Mouse (Mus musculus) E14TG2a.4 (cell line): ENCODE results near the gene Cct4.

ENCODE experiments used
- H3K27me3 ChIP-seq: 2 replicates; pipeline ENCODE4 v1.6.1; 2014; ENCODE audit warnings: low read length, control low read depth; ENCODE audit not compliant: insufficient read depth
- H3K36me3 ChIP-seq: 2 replicates; pipeline ENCODE4 v1.6.1; 2014; ENCODE audit warnings: low read length, control low read depth; ENCODE audit not compliant: insufficient read depth
- H3K4me1 ChIP-seq: replicated peaks from 2 replicates; pipeline ENCODE4 v1.6.1; 2014; ENCODE audit warnings: low read depth, low read length, control low read depth
- H3K4me3 ChIP-seq: replicated peaks from 2 replicates; pipeline ENCODE4 v1.5.1; 2014; ENCODE audit warnings: mild to moderate bottlenecking, low read length
- H3K9me3 ChIP-seq: 2 replicates; pipeline ENCODE4 v1.6.1; 2014; ENCODE audit warnings: low read length, control low read depth
- CTCF ChIP-seq: conservative IDR thresholded peaks from 2 replicates; pipeline ENCODE4 v1.5.1; 2014; ENCODE audit warnings: low read length
- NANOG ChIP-seq: IDR thresholded peaks from 2 replicates; pipeline ENCODE4 v1.6.1; 2014; ENCODE audit warnings: borderline replicate concordance, low read length, mixed read lengths
- POU5F1 ChIP-seq: IDR thresholded peaks from 2 replicates; pipeline ENCODE4 v1.6.1; 2014; ENCODE audit warnings: low read length, borderline replicate concordance

Cct4 gene

DNA sequence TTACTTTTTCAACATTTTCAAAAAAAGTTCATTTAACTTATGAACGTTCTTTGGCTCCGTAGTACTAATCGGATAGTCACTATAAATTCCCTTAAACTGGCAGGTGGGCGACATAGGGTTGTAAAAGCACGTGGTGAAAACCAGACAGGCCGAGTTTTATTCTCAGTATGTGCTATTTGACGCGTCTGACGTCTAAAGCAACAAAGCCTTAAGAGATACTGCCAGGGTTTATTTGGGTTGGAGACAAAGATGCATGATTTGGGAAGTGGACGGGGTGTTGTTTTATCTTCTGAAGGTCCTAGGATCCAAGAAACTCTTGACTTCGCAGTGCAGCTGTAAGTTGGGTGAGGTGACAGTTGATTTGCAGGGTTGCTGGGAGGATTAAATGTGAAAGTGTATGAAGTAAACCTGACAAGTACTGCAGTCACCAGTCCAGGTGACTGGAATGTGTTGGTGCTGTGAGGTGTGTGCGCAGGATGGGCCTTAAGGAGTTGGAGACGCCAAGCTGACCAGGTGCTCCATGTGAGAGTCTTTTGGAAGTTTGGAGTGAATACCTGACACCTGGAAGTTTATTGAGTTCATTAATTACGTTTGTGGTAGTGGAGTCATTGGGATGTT is 1.0 kb downstream of the Cct4 start:
- peaks cover 29% of the 10 kb centered on the region for H3K4me1 ChIP-seq
- H3K9me3 ChIP-seq = no peaks in the 10 kb centered on the region
- peaks cover 51% of the 10 kb centered on the region for H3K36me3 ChIP-seq
- TF ChIP-seq POU5F1 = no peak
- TF ChIP-seq NANOG = no peak
- TF ChIP-seq CTCF = no peak
- H3K27me3 ChIP-seq = no peaks in the 10 kb centered on the region
- H3K4me3 ChIP-seq = peak overlapping the region; percentile 95

DNA sequence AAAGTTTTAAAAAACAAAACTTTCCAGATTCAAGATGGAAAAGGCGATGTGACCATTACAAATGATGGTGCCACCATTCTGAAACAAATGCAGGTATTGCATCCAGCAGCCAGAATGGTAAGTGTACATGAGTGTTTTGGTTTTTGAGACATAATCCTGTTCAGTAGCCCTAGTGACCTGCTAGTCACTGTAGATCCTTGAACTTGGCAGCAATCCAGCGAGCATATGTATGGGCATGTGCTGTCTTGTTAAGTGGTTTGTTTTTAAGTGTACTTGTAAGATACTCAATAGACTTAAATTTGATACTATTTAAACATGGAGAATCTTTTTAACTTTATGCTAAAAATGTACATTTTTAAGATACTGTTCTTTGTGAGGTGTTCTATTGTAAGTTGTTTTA is 4.0 kb downstream of the Cct4 start:
- H3K36me3 ChIP-seq = peaks cover 80% of the 10 kb centered on the region
- H3K9me3 ChIP-seq = no peaks in the 10 kb centered on the region
- no peak overlapping the region for H3K4me3 ChIP-seq
- no peaks in the 10 kb centered on the region for H3K27me3 ChIP-seq
- TF ChIP-seq CTCF = no peak
- TF ChIP-seq NANOG = no peak
- TF ChIP-seq POU5F1 = no peak
- peaks cover 29% of the 10 kb centered on the region for H3K4me1 ChIP-seq

DNA sequence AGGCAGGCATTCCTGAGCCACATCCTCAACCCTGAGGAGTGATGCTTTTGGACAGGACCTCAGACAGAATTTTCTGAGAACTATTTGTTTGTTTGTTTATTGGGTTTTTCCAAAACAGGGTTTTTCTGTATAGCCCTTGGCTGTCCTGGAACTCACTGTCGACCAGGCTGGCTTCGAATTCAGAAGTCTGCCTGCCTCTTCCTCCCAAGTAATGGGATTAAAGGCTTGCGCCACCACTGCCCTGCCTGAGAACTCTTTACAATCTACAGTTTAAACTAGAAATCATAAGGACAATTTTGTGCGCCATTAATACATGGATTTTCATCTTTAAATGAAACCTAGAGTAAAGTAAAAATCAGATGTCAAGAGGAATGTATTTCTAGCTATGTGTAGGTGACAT is 5.1 kb downstream of the Cct4 start:
- peaks cover 92% of the 10 kb centered on the region for H3K36me3 ChIP-seq
- no peaks in the 10 kb centered on the region for H3K27me3 ChIP-seq
- TF ChIP-seq NANOG (no peak), CTCF (no peak), POU5F1 (no peak)
- peaks cover 29% of the 10 kb centered on the region for H3K4me1 ChIP-seq
- H3K9me3 ChIP-seq = no peaks in the 10 kb centered on the region
- no peak overlapping the region for H3K4me3 ChIP-seq

GRCm38 (mm10) chr11:22998308-22998707 is 8.0 kb downstream of the Cct4 start:
- peaks cover 100% of the 10 kb centered on the region for H3K36me3 ChIP-seq
- H3K4me1 ChIP-seq = peaks cover 11% of the 10 kb centered on the region
- TF ChIP-seq POU5F1 (no peak), CTCF (no peak), NANOG (no peak)
- no peaks in the 10 kb centered on the region for H3K9me3 ChIP-seq
- H3K27me3 ChIP-seq = no peaks in the 10 kb centered on the region
- H3K4me3 ChIP-seq = no peak overlapping the region

GRCm38 (mm10) chr11:23005276-23005675 is 15.0 kb downstream of the Cct4 start:
- Histone ChIP-seq H3K36me3 (peaks cover 58% of the 10 kb centered on the region), H3K9me3 (no peaks in the 10 kb centered on the region), H3K4me3 (no peak overlapping the region), H3K4me1 (peaks cover 38% of the 10 kb centered on the region), H3K27me3 (no peaks in the 10 kb centered on the region)
- no peak for TF ChIP-seq NANOG
- TF ChIP-seq CTCF = no peak
- no peak for TF ChIP-seq POU5F1

DNA sequence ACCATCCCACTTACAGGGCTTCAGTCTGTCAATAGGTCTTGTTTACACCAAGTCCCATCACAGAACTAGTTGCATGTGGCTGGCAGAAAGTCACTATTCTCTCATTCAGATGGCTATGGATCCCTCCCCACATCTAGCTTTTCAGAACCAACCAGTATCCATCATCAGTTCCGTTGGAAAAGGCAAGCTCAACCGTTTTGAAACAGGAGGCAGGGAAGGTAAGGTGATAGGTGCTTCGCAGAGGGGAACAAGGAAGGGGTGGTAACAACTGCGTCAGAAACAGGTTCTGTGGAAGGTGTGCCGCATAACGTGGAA is 16.8 kb downstream of the Cct4 start:
- no peak for TF ChIP-seq NANOG
- TF ChIP-seq POU5F1 = no peak
- TF ChIP-seq CTCF = no peak
- Histone ChIP-seq H3K4me3 (peak overlapping the region; percentile 85), H3K27me3 (no peaks in the 10 kb centered on the region), H3K9me3 (no peaks in the 10 kb centered on the region), H3K36me3 (peaks cover 40% of the 10 kb centered on the region), H3K4me1 (peaks cover 38% of the 10 kb centered on the region)

DNA sequence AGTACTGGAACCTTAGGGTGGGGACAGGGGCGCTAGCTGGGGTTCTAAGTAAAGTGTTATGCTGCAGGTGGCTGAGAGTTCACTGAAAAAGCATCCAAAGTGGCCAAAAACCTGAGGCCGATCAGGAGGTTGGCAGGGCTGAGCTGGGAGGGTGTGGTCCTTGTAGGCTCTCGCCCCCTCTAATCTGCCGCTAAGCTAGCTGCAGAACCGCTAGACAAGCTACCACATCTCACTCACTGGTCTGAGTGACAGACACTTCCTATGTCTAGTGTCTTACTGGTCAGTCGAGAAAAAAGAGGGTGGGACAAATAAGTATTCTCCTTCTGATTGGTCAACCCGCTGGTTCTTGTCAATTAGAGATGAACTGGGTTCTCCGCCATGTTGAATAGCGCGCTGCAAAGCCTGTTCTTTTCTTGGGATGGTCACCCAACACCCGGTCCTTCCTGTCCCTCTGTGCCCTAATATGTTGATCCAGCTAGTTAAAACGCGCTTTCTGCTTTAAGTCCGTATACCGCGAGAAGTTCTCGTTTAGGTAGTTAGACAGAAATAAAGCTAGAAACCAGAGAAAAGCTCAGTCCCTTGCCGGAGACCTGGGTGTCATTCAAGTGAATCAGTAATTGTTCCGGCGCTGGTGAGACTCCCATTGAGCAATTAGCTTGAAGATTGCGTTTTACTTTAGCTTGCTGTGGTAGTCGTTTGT is 17.3 kb downstream of the Cct4 start, which contains the start of gene Fam161a:
Gene Fam161a (plus strand): TSS at position 51 of the 700 bp plus-strand sequence.
- peak within 1 kb of the TSS; percentile 85 for H3K4me3 ChIP-seq
- H3K36me3 ChIP-seq = peaks cover 35% of the 10 kb centered on the region
- no peaks in the 10 kb centered on the region for H3K27me3 ChIP-seq
- peaks cover 38% of the 10 kb centered on the region for H3K4me1 ChIP-seq
- no peak for TF ChIP-seq NANOG
- no peak for TF ChIP-seq POU5F1
- no peak for TF ChIP-seq CTCF
- no peaks in the 10 kb centered on the region for H3K9me3 ChIP-seq

- H3K4me1 ChIP-seq = peaks cover 38% of the 10 kb centered on the region
Measured at GRCm38 (mm10) chr11:23008181-23008823, 18.0 kb downstream of the Cct4 start.

More at GRCm38 (mm10) chr11:23008181-23008823, 18.0 kb downstream of the Cct4 start:
- peak overlapping the region; percentile 85 for H3K4me3 ChIP-seq
- TF ChIP-seq CTCF (no peak), NANOG (no peak), POU5F1 (no peak)
- peaks cover 28% of the 10 kb centered on the region for H3K36me3 ChIP-seq
- H3K27me3 ChIP-seq = no peaks in the 10 kb centered on the region
- no peaks in the 10 kb centered on the region for H3K9me3 ChIP-seq
